Mouse (Mus musculus) midbrain, embryonic 10.5 days (tissue): ENCODE data around the gene Cdiptos. TPM values are rescaled to one million over a fixed set of nuclear protein-coding genes. Genes with fewer than 3 reads are reported as not detected.

Experiments used
- DNase-seq: peaks from one replicate; pipeline ENCODE4 v3.0.0-alpha.2; 2017; ENCODE audit warnings: low spot score
- H3K27ac ChIP-seq: fragments of 300-500 bp; sonication (generic); replicated peaks from 2 replicates; pipeline ENCODE4 v1.5.1; 2016; ENCODE audit warnings: mild to moderate bottlenecking
- H3K27me3 ChIP-seq: fragments of 300-500 bp; sonication (generic); 2 replicates; pipeline ENCODE4 v1.6.1; 2016; ENCODE audit warnings: low read depth, mild to moderate bottlenecking; ENCODE audit not compliant: poor library complexity, severe bottlenecking
- H3K36me3 ChIP-seq: fragments of 300-500 bp; sonication (generic); 2 replicates; pipeline ENCODE4 v1.6.1; 2016; ENCODE audit warnings: mild to moderate bottlenecking, moderate library complexity
- H3K4me1 ChIP-seq: fragments of 300-500 bp; sonication (generic); 2 replicates; pipeline ENCODE4 v1.6.1; 2016
- H3K4me3 ChIP-seq: fragments of 300-500 bp; sonication (generic); 2 replicates; pipeline ENCODE4 v1.5.1; 2016; ENCODE audit warnings: mild to moderate bottlenecking, moderate library complexity
- H3K9me3 ChIP-seq: fragments of 300-500 bp; sonication (generic); replicated peaks from 2 replicates; pipeline ENCODE4 v1.6.1; 2016; ENCODE audit warnings: mild to moderate bottlenecking
- WGBS: fragments of 180-500 bp; shearing (Covaris S2); methylation state at CpG from one replicate; pipeline ENCODE4 v1.1.7; 2016; 5-methylcytosine and 5-hydroxymethylcytosine counted together
- polyA plus RNA-seq: library from polyadenylated mRNA; unstranded; fragments of >200 nt; fragmentation: Nextera tagmentation; extraction: Ambion mirVana; gene quantifications from 2 replicates; pipeline ENCODE4 v1.2.1, GENCODE M21; 2016

Cdiptos gene
- polyA plus RNA-seq, 1 experiment from 2014 or later, result 0.51 TPM

DNA sequence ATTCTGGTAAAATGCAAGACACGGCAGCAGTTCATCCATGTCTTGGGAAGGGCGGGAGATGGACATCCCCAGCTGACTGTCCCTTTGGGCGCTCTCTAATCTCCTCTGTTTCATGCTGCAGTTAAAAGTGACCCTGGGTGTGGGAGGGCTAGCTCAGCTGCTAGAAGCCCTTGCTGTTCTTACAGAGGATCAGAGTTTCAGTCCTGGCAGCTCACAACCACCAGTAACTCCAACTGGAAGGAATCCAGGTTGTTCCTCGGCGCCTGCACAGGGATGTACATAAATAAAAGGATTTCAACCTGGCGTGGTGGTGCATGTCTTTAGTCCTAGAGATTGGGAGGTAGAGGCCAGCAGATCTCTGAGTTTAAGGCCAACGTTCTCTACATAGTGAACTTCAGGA, 7.2 kb upstream of the Cdiptos start:
- peaks cover 33% of the 10 kb centered on the region for H3K36me3 ChIP-seq
- H3K27me3 ChIP-seq, result no peaks in the 10 kb centered on the region
- 0 out of 2 replicates have a peak, but pooled peaks cover 2% of the 10 kb centered on the region for H3K4me1 ChIP-seq
- H3K9me3 ChIP-seq, result no peaks in the 10 kb centered on the region
- no peak overlapping the region for H3K27ac ChIP-seq
- no peak overlapping the region for H3K4me3 ChIP-seq
- no peak for DNase-seq
- 88% methylated on average over 7 of the region's 7 CpGs for WGBS

GRCm38 (mm10) chr7:126982054-126982453, 6.2 kb upstream of the Cdiptos start:
- Histone ChIP-seq H3K36me3 (peaks cover 39% of the 10 kb centered on the region), H3K9me3 (no peaks in the 10 kb centered on the region), H3K4me1 (peaks cover 8% of the 10 kb centered on the region), H3K27ac (no peak overlapping the region), H3K27me3 (no peaks in the 10 kb centered on the region), H3K4me3 (no peak overlapping the region)
- 93% methylated on average over 4 of the region's 4 CpGs for WGBS
- no peak for DNase-seq

- H3K4me1 ChIP-seq, result peaks cover 13% of the 10 kb centered on the region
- WGBS, result 91% methylated on average over 2 of the region's 2 CpGs
Observed at GRCm38 (mm10) chr7:126981601-126982000, 5.7 kb upstream of the Cdiptos start.

DNA sequence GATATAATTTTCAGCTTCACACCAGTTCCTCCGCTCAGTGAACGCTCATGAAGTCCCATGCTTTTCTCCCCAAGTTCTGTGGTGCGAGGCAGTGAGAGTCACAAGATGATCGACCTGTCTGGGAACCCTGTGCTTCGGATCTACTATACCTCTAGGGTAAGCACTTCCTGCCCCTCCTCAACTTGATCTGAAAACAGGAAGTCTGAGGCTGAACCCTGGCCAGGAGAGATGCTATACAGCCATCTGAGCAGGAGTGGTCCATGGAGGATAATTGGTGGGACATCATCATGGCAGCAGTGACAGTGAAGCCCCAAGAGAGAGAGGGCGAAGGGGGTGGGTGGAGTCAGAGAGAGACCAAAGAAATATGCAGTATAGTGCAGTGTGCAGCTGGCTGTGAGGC, 2.9 kb upstream of the Cdiptos start:
- H3K27me3 ChIP-seq, result no peaks in the 10 kb centered on the region
- peaks cover 17% of the 10 kb centered on the region for H3K4me1 ChIP-seq
- WGBS, result 95% methylated on average over 6 of the region's 6 CpGs
- H3K4me3 ChIP-seq, result no peak overlapping the region
- DNase-seq, result no peak
- H3K36me3 ChIP-seq, result peaks cover 39% of the 10 kb centered on the region
- no peak overlapping the region for H3K27ac ChIP-seq
- no peaks in the 10 kb centered on the region for H3K9me3 ChIP-seq

More at GRCm38 (mm10) chr7:126981601-126982000, 5.7 kb upstream of the Cdiptos start:
- Histone ChIP-seq H3K27me3 (no peaks in the 10 kb centered on the region), H3K27ac (no peak overlapping the region), H3K36me3 (peaks cover 39% of the 10 kb centered on the region), H3K9me3 (no peaks in the 10 kb centered on the region), H3K4me3 (no peak overlapping the region)
- no peak for DNase-seq

DNA sequence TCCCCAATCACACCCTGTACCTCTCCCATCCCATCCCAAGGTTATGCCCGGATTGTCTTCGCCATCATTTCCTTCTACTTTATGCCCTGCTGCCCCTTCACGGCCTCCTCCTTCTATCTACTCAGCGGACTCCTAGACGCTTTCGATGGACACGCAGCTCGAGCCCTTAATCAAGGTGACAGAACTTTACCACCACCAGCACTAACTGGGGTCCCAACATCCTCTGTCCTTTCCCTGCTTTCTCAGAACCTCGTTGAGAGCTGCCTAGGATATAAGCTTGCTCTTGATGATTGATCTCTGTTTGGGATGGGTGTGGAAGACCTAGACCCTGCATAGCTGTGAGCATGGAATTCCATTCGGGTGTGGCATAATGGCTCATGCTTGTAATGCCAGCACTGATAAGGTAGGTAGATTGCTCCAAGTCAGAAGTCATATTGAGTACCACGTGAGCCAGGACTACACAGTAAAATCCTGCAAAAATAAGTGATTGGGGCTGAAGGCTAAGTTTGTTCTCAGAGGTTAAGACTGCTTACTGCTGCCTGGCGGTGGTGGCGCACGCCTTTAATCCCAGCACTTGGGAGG, 1.1 kb upstream of the Cdiptos start:
- WGBS, result 29% methylated on average over 14 of the region's 14 CpGs
- peak overlapping the region; percentile 99 for H3K4me3 ChIP-seq
- peak overlapping the region; percentile 99 for H3K27ac ChIP-seq
- peaks cover 39% of the 10 kb centered on the region for H3K36me3 ChIP-seq
- no peaks in the 10 kb centered on the region for H3K27me3 ChIP-seq
- no peaks in the 10 kb centered on the region for H3K9me3 ChIP-seq
- H3K4me1 ChIP-seq, result peaks cover 17% of the 10 kb centered on the region
- DNase-seq, result no peak

GRCm38 (mm10) chr7:126975893-126975949, 177 bp downstream of the Cdiptos start, which contains the start of gene Cdipt:
Cdipt (plus strand) TSS chr7:126975914.
- H3K4me1 ChIP-seq, result peaks cover 17% of the 10 kb centered on the region

DNA sequence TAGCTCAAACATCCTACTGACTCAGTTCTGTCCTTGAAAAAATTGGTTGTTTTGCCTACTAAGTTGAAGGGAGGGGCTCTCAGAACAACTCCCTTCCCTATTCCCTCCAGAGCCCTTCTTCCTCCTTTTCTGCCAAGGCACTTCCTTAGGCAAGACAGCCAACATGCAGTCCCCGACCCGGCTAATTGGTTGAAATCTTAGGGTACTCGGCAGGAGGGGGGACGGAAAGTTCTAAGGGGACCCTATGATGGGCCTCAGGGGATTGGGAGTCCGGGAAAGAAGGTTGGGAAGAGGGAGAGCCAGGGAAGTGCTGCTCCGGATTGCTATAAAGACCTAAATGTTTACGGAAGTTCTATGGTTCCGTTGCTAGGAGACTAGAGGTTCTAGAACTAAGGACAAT, 405 bp downstream of the Cdiptos start:
- DNase-seq, result no peak
- 19% methylated on average over 8 of the region's 8 CpGs for WGBS

More at GRCm38 (mm10) chr7:126975893-126975949, 177 bp downstream of the Cdiptos start, which contains the start of gene Cdipt:
- 0% methylated on average over 1 of the region's 1 CpGs for WGBS
- Histone ChIP-seq H3K27ac (peak within 1 kb of the TSS; percentile 99), H3K27me3 (no peaks in the 10 kb centered on the region), H3K4me3 (peak within 1 kb of the TSS; percentile 99), H3K36me3 (peaks cover 31% of the 10 kb centered on the region), H3K9me3 (no peaks in the 10 kb centered on the region)
- no peak for DNase-seq

DNA sequence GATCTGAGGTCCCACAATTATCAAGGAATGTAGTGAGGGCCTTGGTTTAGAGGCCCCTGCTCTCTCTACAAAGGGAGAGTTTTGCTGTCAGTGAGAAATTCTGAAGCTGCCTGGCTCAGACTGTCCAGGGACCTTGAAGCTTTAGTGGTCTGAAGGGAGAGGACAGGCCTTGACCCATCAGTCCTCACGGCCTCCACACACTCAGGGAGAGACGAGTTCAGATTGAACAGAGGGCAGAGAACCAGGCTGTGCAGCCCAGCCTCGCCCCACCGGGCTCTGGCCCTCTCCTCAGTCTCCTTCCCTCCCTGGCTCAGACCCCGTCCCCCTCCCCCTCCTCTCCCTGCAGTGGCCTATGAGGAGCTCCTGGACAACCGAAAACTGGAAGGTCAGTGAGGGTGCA, 8.5 kb downstream of the Cdiptos start:
- peaks cover 21% of the 10 kb centered on the region for H3K27me3 ChIP-seq
- peaks cover 10% of the 10 kb centered on the region; the same call in 1 of the 2 replicates for H3K36me3 ChIP-seq
- peaks cover 11% of the 10 kb centered on the region for H3K4me1 ChIP-seq
- no peak for DNase-seq
- H3K27ac ChIP-seq, result no peak overlapping the region
- H3K9me3 ChIP-seq, result no peaks in the 10 kb centered on the region
- WGBS, result 70% methylated on average over 6 of the region's 6 CpGs
- H3K4me3 ChIP-seq, result no peak overlapping the region

More for the DNA sequence above, 405 bp downstream of the Cdiptos start:
- peaks cover 17% of the 10 kb centered on the region for H3K4me1 ChIP-seq
- peaks cover 30% of the 10 kb centered on the region for H3K36me3 ChIP-seq
- peak overlapping the region; percentile 99 for H3K27ac ChIP-seq
- no peaks in the 10 kb centered on the region for H3K27me3 ChIP-seq
- H3K9me3 ChIP-seq, result no peaks in the 10 kb centered on the region
- peak overlapping the region; percentile 99 for H3K4me3 ChIP-seq

DNA sequence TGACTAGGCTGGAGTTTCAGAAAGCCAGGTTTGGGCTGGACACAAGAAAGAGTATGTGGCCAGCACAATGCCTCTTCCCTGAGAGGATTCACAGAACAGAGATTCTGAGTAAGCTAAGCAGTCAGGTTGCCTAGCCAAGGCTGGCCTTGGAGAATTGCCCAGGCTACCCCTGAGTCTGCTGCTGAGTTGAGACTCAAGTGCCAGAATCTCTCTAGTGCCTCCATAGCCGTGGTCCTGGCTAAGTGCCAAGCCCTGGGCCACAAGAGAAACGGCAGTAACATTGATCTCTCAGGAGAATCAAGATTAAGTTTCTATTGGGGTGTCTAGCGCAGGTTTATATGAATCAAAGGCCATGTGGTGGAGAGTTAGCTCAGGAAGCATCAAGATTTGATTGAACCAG, 10.3 kb downstream of the Cdiptos start:
- no peak for DNase-seq
- peaks cover 35% of the 10 kb centered on the region for H3K27me3 ChIP-seq
- no peak overlapping the region for H3K27ac ChIP-seq
- H3K36me3 ChIP-seq, result peaks cover 11% of the 10 kb centered on the region; the same call in 1 of the 2 replicates
- no peaks in the 10 kb centered on the region for H3K9me3 ChIP-seq
- no peak overlapping the region for H3K4me3 ChIP-seq
- H3K4me1 ChIP-seq, result peaks cover 11% of the 10 kb centered on the region
- WGBS, result 86% methylated on average over 3 of the region's 3 CpGs

GRCm38 (mm10) chr7:126963548-126964286, 12.2 kb downstream of the Cdiptos start:
- Histone ChIP-seq H3K27ac (no peak overlapping the region), H3K27me3 (peaks cover 35% of the 10 kb centered on the region), H3K4me3 (peak overlapping the region; percentile 22), H3K36me3 (peaks cover 8% of the 10 kb centered on the region; the same call in 1 of the 2 replicates), H3K9me3 (no peaks in the 10 kb centered on the region), H3K4me1 (peaks cover 11% of the 10 kb centered on the region)
- WGBS, result 30% methylated on average over 19 of the region's 19 CpGs
- peak; percentile 39 for DNase-seq

DNA sequence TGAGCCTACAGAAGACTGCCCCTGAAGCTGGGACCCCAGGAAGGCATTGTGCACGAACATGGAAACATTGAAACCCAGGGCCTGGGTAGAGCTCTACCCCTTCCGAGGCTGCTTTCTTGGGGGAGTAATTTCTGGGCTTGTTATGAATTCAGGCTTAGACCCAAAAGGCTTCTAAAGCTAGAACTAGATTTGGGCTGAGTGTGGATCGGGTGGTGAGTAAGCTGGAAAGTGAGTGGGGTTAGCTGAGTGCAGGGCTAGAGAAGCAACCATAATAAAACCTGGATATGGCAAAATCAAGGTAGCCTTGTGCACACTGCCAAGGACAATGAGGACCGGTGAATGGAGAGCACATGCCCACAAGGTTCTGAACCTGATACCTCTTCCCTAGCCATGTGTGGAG, 13.9 kb downstream of the Cdiptos start:
- Histone ChIP-seq H3K9me3 (no peaks in the 10 kb centered on the region), H3K4me1 (peaks cover 7% of the 10 kb centered on the region), H3K36me3 (peaks cover 4% of the 10 kb centered on the region; the same call in 1 of the 2 replicates), H3K27ac (no peak overlapping the region), H3K4me3 (no peak overlapping the region), H3K27me3 (peaks cover 35% of the 10 kb centered on the region)
- 79% methylated on average over 4 of the region's 4 CpGs for WGBS
- DNase-seq, result no peak

DNA sequence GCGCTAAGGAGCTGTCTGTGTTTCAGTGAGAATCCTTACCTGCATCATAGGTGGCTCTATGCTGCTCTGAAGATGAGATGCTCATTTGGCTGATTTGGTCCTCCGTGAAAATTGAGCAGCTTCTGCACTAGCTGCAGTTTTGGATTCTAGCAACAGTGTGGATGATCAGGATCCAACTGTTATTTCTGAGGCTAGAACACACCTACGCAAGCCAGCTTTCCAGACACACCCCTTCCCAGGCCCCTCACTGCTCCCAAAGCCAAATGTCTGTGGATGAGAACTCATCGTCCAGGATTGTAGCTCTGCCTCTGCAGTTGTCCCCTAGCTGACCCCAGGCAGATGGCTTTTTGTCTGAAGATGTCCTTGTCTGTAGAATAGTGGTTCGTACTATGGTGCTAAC, 14.8 kb downstream of the Cdiptos start:
- H3K27me3 ChIP-seq, result peaks cover 35% of the 10 kb centered on the region
- 0 out of 2 replicates have a peak, but pooled peaks cover 3% of the 10 kb centered on the region for H3K36me3 ChIP-seq
- no peak for DNase-seq
- 85% methylated on average over 5 of the region's 5 CpGs for WGBS
- H3K4me3 ChIP-seq, result no peak overlapping the region
- peaks cover 7% of the 10 kb centered on the region for H3K4me1 ChIP-seq
- no peak overlapping the region for H3K27ac ChIP-seq
- no peaks in the 10 kb centered on the region for H3K9me3 ChIP-seq

GRCm38 (mm10) chr7:126959780-126960179, 16.1 kb downstream of the Cdiptos start:
- H3K27ac ChIP-seq, result no peak overlapping the region
- 79% methylated on average over 9 of the region's 9 CpGs for WGBS
- DNase-seq, result no peak

More at GRCm38 (mm10) chr7:126959780-126960179, 16.1 kb downstream of the Cdiptos start:
- Histone ChIP-seq H3K9me3 (no peaks in the 10 kb centered on the region), H3K36me3 (0 out of 2 replicates have a peak, but pooled peaks cover 3% of the 10 kb centered on the region), H3K4me3 (no peak overlapping the region), H3K27me3 (peaks cover 35% of the 10 kb centered on the region), H3K4me1 (peaks cover 7% of the 10 kb centered on the region)
